Mouse (Mus musculus): ENCODE measurements around the gene Cdk9. TPM values are rescaled to one million over a fixed set of nuclear protein-coding genes. Genes with fewer than 3 reads are reported as not detected.

Cdk9 gene
- polyA plus RNA-seq, 2 experiments: 36.5 to 60.7 TPM

GRCm38 (mm10) chr2:32682721-32683417 lies 30.0 kb downstream of the Cdk9 start:
- Histone ChIP-seq H3K4me1 (replicated peaks; ENCODE audit: control insufficient read depth in 2 of 2, insufficient read depth in 2 of 2, low read length in 1 of 2) (no peaks in the 10 kb centered on the region), H3K27ac (no peak overlapping the region), H3K36me3 (replicated peaks; ENCODE audit: control insufficient read depth, insufficient read depth, low read depth) (peaks cover 6% of the 10 kb centered on the region; the same call in 1 of the 2 replicates), H3K9me3 (ENCODE audit: control insufficient read depth, low read length) (no peaks in the 10 kb centered on the region), H3K9ac (replicated peaks) (no peak overlapping the region), H3K4me3 (ENCODE audit: insufficient read depth in 1 of 2, low read depth in 2 of 2, low read length in 2 of 2) (no peak overlapping the region), H3K27me3 (ENCODE audit: control insufficient read depth, insufficient read depth, low read length) (no peaks in the 10 kb centered on the region), H3K4me2 (ENCODE audit: low read depth) (no peak overlapping the region)
- ATAC-seq (ENCODE audit: insufficient read depth) (no peak), DNase-seq (ENCODE audit: low read depth in 3 of 3, low spot score in 3 of 3) (no peak)
- WGBS (ENCODE audit: insufficient replicate concordance): 76% methylated on average over 14 of the region's 14 CpGs
- TF ChIP-seq EP300 (IDR thresholded peaks at IDR 0.05; ENCODE audit: low read depth) (no peak), CTCF (IDR thresholded peaks at IDR 0.05; ENCODE audit: low read depth) (no peak)

GRCm38 (mm10) chr2:32681754-32682153 lies 31.1 kb downstream of the Cdk9 start:
- Histone ChIP-seq H3K4me2 (ENCODE audit: low read depth) (no peak overlapping the region), H3K9ac (replicated peaks) (no peak overlapping the region), H3K9me3 (ENCODE audit: control insufficient read depth, low read length) (no peaks in the 10 kb centered on the region), H3K36me3 (replicated peaks; ENCODE audit: control insufficient read depth, insufficient read depth, low read depth) (peaks cover 3% of the 10 kb centered on the region; the same call in 1 of the 2 replicates), H3K27ac (no peak overlapping the region), H3K4me1 (replicated peaks; ENCODE audit: control insufficient read depth in 2 of 2, insufficient read depth in 2 of 2, low read length in 1 of 2) (no peaks in the 10 kb centered on the region), H3K4me3 (ENCODE audit: insufficient read depth in 1 of 2, low read depth in 2 of 2, low read length in 2 of 2) (no peak overlapping the region), H3K27me3 (ENCODE audit: control insufficient read depth, insufficient read depth, low read length) (no peaks in the 10 kb centered on the region)
- WGBS (ENCODE audit: insufficient replicate concordance): 62% methylated on average over 6 of the region's 6 CpGs
- no peak for TF ChIP-seq EP300 (IDR thresholded peaks at IDR 0.05; ENCODE audit: low read depth)
- no peak for TF ChIP-seq CTCF (IDR thresholded peaks at IDR 0.05; ENCODE audit: low read depth)
- DNase-seq (ENCODE audit: low read depth in 3 of 3, low spot score in 3 of 3): no peak
- no peak for ATAC-seq (ENCODE audit: insufficient read depth)

GRCm38 (mm10) chr2:32680961-32681650 lies 31.8 kb downstream of the Cdk9 start:
- Histone ChIP-seq H3K27me3 (ENCODE audit: control insufficient read depth, insufficient read depth, low read length) (no peaks in the 10 kb centered on the region), H3K4me3 (ENCODE audit: insufficient read depth in 1 of 2, low read depth in 2 of 2, low read length in 2 of 2) (no peak overlapping the region), H3K36me3 (replicated peaks; ENCODE audit: control insufficient read depth, insufficient read depth, low read depth) (no peaks in the 10 kb centered on the region; the same call in 1 of the 2 replicates), H3K9me3 (ENCODE audit: control insufficient read depth, low read length) (no peaks in the 10 kb centered on the region), H3K9ac (replicated peaks) (no peak overlapping the region), H3K4me2 (ENCODE audit: low read depth) (no peak overlapping the region), H3K4me1 (replicated peaks; ENCODE audit: control insufficient read depth in 2 of 2, insufficient read depth in 2 of 2, low read length in 1 of 2) (no peaks in the 10 kb centered on the region), H3K27ac (no peak overlapping the region)
- no peak for ATAC-seq (ENCODE audit: insufficient read depth)
- 73% methylated on average over 19 of the region's 19 CpGs for WGBS (ENCODE audit: insufficient replicate concordance)
- TF ChIP-seq EP300 (IDR thresholded peaks at IDR 0.05; ENCODE audit: low read depth) (no peak), CTCF (IDR thresholded peaks at IDR 0.05; ENCODE audit: low read depth) (no peak)
- no peak for DNase-seq (ENCODE audit: low read depth in 3 of 3, low spot score in 3 of 3)

- 62% methylated on average over 7 of the region's 7 CpGs for WGBS (ENCODE audit: insufficient replicate concordance)
- no peaks in the 10 kb centered on the region for H3K9me3 ChIP-seq (ENCODE audit: control insufficient read depth, low read length)
- no peak for ATAC-seq (ENCODE audit: insufficient read depth)
- no peak overlapping the region for H3K27ac ChIP-seq
- no peak overlapping the region for H3K4me3 ChIP-seq (ENCODE audit: insufficient read depth in 1 of 2, low read depth in 2 of 2, low read length in 2 of 2)
- no peak overlapping the region for H3K9ac ChIP-seq (replicated peaks)
- TF ChIP-seq CTCF (IDR thresholded peaks at IDR 0.05; ENCODE audit: low read depth) (no peak), EP300 (IDR thresholded peaks at IDR 0.05; ENCODE audit: low read depth) (no peak)
- no peak overlapping the region for H3K4me2 ChIP-seq (ENCODE audit: low read depth)
- no peak for DNase-seq (ENCODE audit: low read depth in 3 of 3, low spot score in 3 of 3)
- no peaks in the 10 kb centered on the region for H3K4me1 ChIP-seq (replicated peaks; ENCODE audit: control insufficient read depth in 2 of 2, insufficient read depth in 2 of 2, low read length in 1 of 2)
- no peaks in the 10 kb centered on the region; the same call in 1 of the 2 replicates for H3K36me3 ChIP-seq (replicated peaks; ENCODE audit: control insufficient read depth, insufficient read depth, low read depth)
- no peaks in the 10 kb centered on the region for H3K27me3 ChIP-seq (ENCODE audit: control insufficient read depth, insufficient read depth, low read length)
These were observed 32.8 kb downstream of the Cdk9 start for GRCm38 (mm10) chr2:32680051-32680451.

- WGBS (ENCODE audit: insufficient replicate concordance): 81% methylated on average over 7 of the region's 7 CpGs
- Histone ChIP-seq H3K9me3 (ENCODE audit: control insufficient read depth, low read length) (no peaks in the 10 kb centered on the region), H3K4me1 (replicated peaks; ENCODE audit: control insufficient read depth in 2 of 2, insufficient read depth in 2 of 2, low read length in 1 of 2) (peaks cover 6 to 11% of the 10 kb centered on the region in 2 experiments), H3K4me3 (ENCODE audit: insufficient read depth in 1 of 2, low read depth in 2 of 2, low read length in 2 of 2) (no peak overlapping the region), H3K9ac (replicated peaks) (no peak overlapping the region), H3K36me3 (replicated peaks; ENCODE audit: control insufficient read depth, insufficient read depth, low read depth) (no peaks in the 10 kb centered on the region; the same call in 1 of the 2 replicates), H3K27me3 (ENCODE audit: control insufficient read depth, insufficient read depth, low read length) (no peaks in the 10 kb centered on the region), H3K27ac (no peak overlapping the region), H3K4me2 (ENCODE audit: low read depth) (no peak overlapping the region)
- ATAC-seq (ENCODE audit: insufficient read depth) (no peak), DNase-seq (ENCODE audit: low read depth in 3 of 3, low spot score in 3 of 3) (no peak)
- TF ChIP-seq CTCF (IDR thresholded peaks at IDR 0.05; ENCODE audit: low read depth) (no peak), EP300 (IDR thresholded peaks at IDR 0.05; ENCODE audit: low read depth) (no peak)
These were observed 35.2 kb downstream of the Cdk9 start for GRCm38 (mm10) chr2:32677683-32678082.

Measured in liver, embryonic 14.5 days (tissue).